Mouse (Mus musculus) CH12.LX (cell line): ENCODE results near the gene Mef2d. TPM values are rescaled to one million over a fixed set of nuclear protein-coding genes. Genes with fewer than 3 reads are reported as not detected.
"Not testable (repeated sequence)": the region's sequence is repeated elsewhere in the genome, so short reads cannot be mapped to it uniquely, and the experiment has no call there.

Source experiments
- DNase-seq: peaks from one replicate; pipeline ENCODE4 v3.0.0-alpha.2; 2013; ENCODE audit errors: extremely low read depth
- H3K27ac ChIP-seq: 2 replicates; pipeline ENCODE4 v1.5.1; 2012; ENCODE audit warnings: low read depth, mild to moderate bottlenecking, control low read depth, moderate library complexity; ENCODE audit not compliant: insufficient read depth
- H3K27me3 ChIP-seq: replicated peaks from 2 replicates; pipeline ENCODE3; 2012; ENCODE audit warnings: inconsistent platforms
- H3K36me3 ChIP-seq, 2 experiments: replicated peaks in 1 of 2; 2 replicates each; pipeline versions ENCODE3 to v1.6.1; 2012; ENCODE audit warnings: inconsistent platforms in 1 of 2, low read length in 1 of 2, mild to moderate bottlenecking in 1 of 2, mixed read lengths in 1 of 2, moderate library complexity in 1 of 2; ENCODE audit not compliant: control insufficient read depth in 1 of 2, insufficient read depth in 1 of 2
- H3K4me1 ChIP-seq, 2 experiments: 2 replicates each; pipeline ENCODE4 v1.6.1; 2012; ENCODE audit warnings: inconsistent platforms in 1 of 2, moderate library complexity in 1 of 2; ENCODE audit not compliant: insufficient read depth in 2 of 2, control insufficient read depth in 1 of 2
- H3K4me2 ChIP-seq: 2 replicates; pipeline ENCODE4 v1.6.1; 2012; ENCODE audit warnings: low read depth, mild to moderate bottlenecking, control low read depth; ENCODE audit not compliant: poor library complexity, insufficient read depth, severe bottlenecking
- H3K4me3 ChIP-seq, 3 experiments: fragments of 150-350 bp in 1 of 3; sonication (generic) in 1 of 3; replicated peaks in 1 of 3; 2 replicates each; pipeline versions ENCODE3 to v1.5.1; 2011 to 2012; ENCODE audit warnings: low read depth in 2 of 3, low read length in 2 of 3, mild to moderate bottlenecking in 2 of 3, moderate library complexity in 2 of 3, control low read depth in 1 of 3, improper control_type of control experiment in 1 of 3, inconsistent platforms in 1 of 3, mixed read lengths in 1 of 3; ENCODE audit not compliant: poor library complexity in 1 of 3
- H3K79me2 ChIP-seq: replicated peaks from 2 replicates; pipeline ENCODE4 v1.6.1; 2012; ENCODE audit warnings: mild to moderate bottlenecking, moderate library complexity; ENCODE audit not compliant: control insufficient read depth, poor library complexity, insufficient read depth, severe bottlenecking; ENCODE audit errors: extremely low read depth
- H3K9ac ChIP-seq: 2 replicates; pipeline ENCODE4 v1.6.1; 2012; ENCODE audit warnings: low read depth, mild to moderate bottlenecking, control low read depth, moderate library complexity; ENCODE audit not compliant: insufficient read depth
- H3K9me3 ChIP-seq: replicated peaks from 2 replicates; pipeline ENCODE3; 2012; ENCODE audit warnings: low read length, inconsistent platforms, mixed read lengths
- BHLHE40 ChIP-seq: IDR thresholded peaks from 2 replicates; pipeline ENCODE4 v1.6.1; 2011; ENCODE audit warnings: mild to moderate bottlenecking, low read depth, low read length, improper control_type of control experiment
- CHD2 ChIP-seq: IDR thresholded peaks from 2 replicates; pipeline ENCODE4 v1.6.1; 2011; ENCODE audit warnings: low read length, improper control_type of control experiment
- E2F4 ChIP-seq: IDR thresholded peaks from 2 replicates; pipeline ENCODE4 v1.6.1; 2011; ENCODE audit warnings: low read depth, low read length, improper control_type of control experiment; ENCODE audit not compliant: insufficient replicate concordance
- ELF1 ChIP-seq: IDR thresholded peaks from 2 replicates; pipeline ENCODE4 v1.6.1; 2014; ENCODE audit warnings: low read depth, mild to moderate bottlenecking, inconsistent platforms, low read length, improper control_type of control experiment
- EP300 ChIP-seq: IDR thresholded peaks from 2 replicates; pipeline ENCODE4 v1.6.1; 2011; ENCODE audit warnings: low read length, improper control_type of control experiment
- GABPA ChIP-seq: IDR thresholded peaks from 2 replicates; pipeline ENCODE4 v1.6.1; 2012; ENCODE audit warnings: low read depth, low read length, improper control_type of control experiment, inconsistent platforms; ENCODE audit not compliant: insufficient replicate concordance
- HCFC1 ChIP-seq: IDR thresholded peaks from 2 replicates; pipeline ENCODE4 v1.6.1; 2012; ENCODE audit warnings: low read depth, mild to moderate bottlenecking, inconsistent platforms, low read length, improper control_type of control experiment
- IRF4 ChIP-seq: IDR thresholded peaks from 2 replicates; pipeline ENCODE4 v1.6.1; 2014; ENCODE audit warnings: low read depth, mild to moderate bottlenecking, inconsistent platforms, low read length, improper control_type of control experiment
- JUN ChIP-seq: IDR thresholded peaks from 2 replicates; pipeline ENCODE4 v1.6.1; 2011; ENCODE audit warnings: low read depth, mild to moderate bottlenecking, low read length, improper control_type of control experiment, moderate library complexity; ENCODE audit not compliant: insufficient read depth
- JUND ChIP-seq: conservative IDR thresholded peaks from 2 replicates; pipeline ENCODE4 v1.6.1; 2011; ENCODE audit warnings: low read depth, low read length, improper control_type of control experiment
- KAT2A ChIP-seq: IDR thresholded peaks from 2 replicates; pipeline ENCODE4 v1.6.1; 2012; ENCODE audit warnings: low read length, improper control_type of control experiment, inconsistent platforms; ENCODE audit not compliant: insufficient replicate concordance
- MAFK ChIP-seq: IDR thresholded peaks from 2 replicates; pipeline ENCODE4 v1.6.1; 2011; ENCODE audit warnings: low read length, improper control_type of control experiment; ENCODE audit not compliant: insufficient replicate concordance
- MAZ ChIP-seq: IDR thresholded peaks from 2 replicates; pipeline ENCODE4 v1.6.1; 2012; ENCODE audit warnings: low read depth, mild to moderate bottlenecking, inconsistent platforms, low read length, improper control_type of control experiment, moderate library complexity
- MXI1 ChIP-seq: IDR thresholded peaks from 2 replicates; pipeline ENCODE4 v1.6.1; 2011; ENCODE audit warnings: mild to moderate bottlenecking, low read depth, low read length, improper control_type of control experiment
- MYC ChIP-seq: IDR thresholded peaks from 2 replicates; pipeline ENCODE4 v1.6.1; 2011; ENCODE audit warnings: low read depth, mild to moderate bottlenecking, improper control_type of control experiment, low read length
- NRF1 ChIP-seq: IDR thresholded peaks from 2 replicates; pipeline ENCODE4 v1.6.1; 2014; ENCODE audit warnings: low read depth, mild to moderate bottlenecking, inconsistent platforms, low read length, improper control_type of control experiment, moderate library complexity
- PAX5 ChIP-seq: IDR thresholded peaks from 2 replicates; pipeline ENCODE4 v1.6.1; 2012; ENCODE audit warnings: low read length, inconsistent platforms, mixed read lengths
- POLR2A ChIP-seq: IDR thresholded peaks from 2 replicates; pipeline ENCODE4 v1.6.1; 2011; ENCODE audit warnings: low read depth, mild to moderate bottlenecking, improper control_type of control experiment, low read length
- POLR2AphosphoS2 ChIP-seq: IDR thresholded peaks from 2 replicates; pipeline ENCODE4 v1.6.1; 2011; ENCODE audit warnings: low read depth, low read length, improper control_type of control experiment
- RCOR1 ChIP-seq: conservative IDR thresholded peaks from 2 replicates; pipeline ENCODE4 v1.6.1; 2012; ENCODE audit warnings: low read depth, mild to moderate bottlenecking, inconsistent platforms, low read length, improper control_type of control experiment
- SIN3A ChIP-seq: IDR thresholded peaks from 2 replicates; pipeline ENCODE4 v1.6.1; 2012; ENCODE audit warnings: low read length, improper control_type of control experiment, inconsistent platforms
- TBP ChIP-seq: conservative IDR thresholded peaks from 2 replicates; pipeline ENCODE4 v1.6.1; 2011; ENCODE audit warnings: low read depth, low read length, improper control_type of control experiment
- USF1 ChIP-seq: IDR thresholded peaks from 2 replicates; pipeline ENCODE4 v1.6.1; 2014; ENCODE audit warnings: low read depth, mild to moderate bottlenecking, inconsistent platforms, low read length, improper control_type of control experiment
- USF2 ChIP-seq: conservative IDR thresholded peaks from 2 replicates; pipeline ENCODE4 v1.6.1; 2011; ENCODE audit warnings: low read depth, low read length, improper control_type of control experiment
- ZKSCAN1 ChIP-seq: IDR thresholded peaks from 2 replicates; pipeline ENCODE4 v1.6.1; 2012; ENCODE audit warnings: low read depth, inconsistent platforms, low read length, improper control_type of control experiment, borderline replicate concordance
- ZNF384 ChIP-seq: IDR thresholded peaks from 2 replicates; pipeline ENCODE4 v1.6.1; 2012; ENCODE audit warnings: low read depth, low read length, improper control_type of control experiment, inconsistent platforms
- dilution Hi-C: fragments of 300-500 bp; cut with MboI; formaldehyde crosslinking; loops from 2 replicates; pipeline ENCODE4 v1.14.3; 2020; ENCODE audit warnings: low sequenced_read_pairs; ENCODE audit not compliant: extremely low pct_unique_long_range_greater_than_20kb, extremely low pct_ligation_motif_present
- in situ Hi-C: fragments of 300-500 bp; cut with MboI; formaldehyde crosslinking; loops from 3 replicates; pipeline ENCODE4 v1.14.3; 2019; ENCODE audit warnings: low sequenced_read_pairs, low pct_ligation_motif_present, low pct_unique_long_range_greater_than_20kb, mixed read lengths
- polyA plus RNA-seq: library from polyadenylated mRNA; unstranded; fragments of >175 nt; gene quantifications from 2 replicates; pipeline ENCODE4 v1.2.1, GENCODE M21; 2012; ENCODE audit warnings: low read depth; ENCODE audit not compliant: insufficient read length
- total RNA-seq, 2 experiments: library from RNA; depleted of rRNA; stranded (reverse); fragments of 300-350 nt in 1 of 2; fragments of >200 nt in 1 of 2; gene quantifications; 2 replicates each; pipeline ENCODE4 v1.2.3; 2012 to 2014

Gene Mef2d
- total and polyA plus RNA-seq, 3 experiments, result 4.8 to 75.8 (median 10.9) TPM

DNA sequence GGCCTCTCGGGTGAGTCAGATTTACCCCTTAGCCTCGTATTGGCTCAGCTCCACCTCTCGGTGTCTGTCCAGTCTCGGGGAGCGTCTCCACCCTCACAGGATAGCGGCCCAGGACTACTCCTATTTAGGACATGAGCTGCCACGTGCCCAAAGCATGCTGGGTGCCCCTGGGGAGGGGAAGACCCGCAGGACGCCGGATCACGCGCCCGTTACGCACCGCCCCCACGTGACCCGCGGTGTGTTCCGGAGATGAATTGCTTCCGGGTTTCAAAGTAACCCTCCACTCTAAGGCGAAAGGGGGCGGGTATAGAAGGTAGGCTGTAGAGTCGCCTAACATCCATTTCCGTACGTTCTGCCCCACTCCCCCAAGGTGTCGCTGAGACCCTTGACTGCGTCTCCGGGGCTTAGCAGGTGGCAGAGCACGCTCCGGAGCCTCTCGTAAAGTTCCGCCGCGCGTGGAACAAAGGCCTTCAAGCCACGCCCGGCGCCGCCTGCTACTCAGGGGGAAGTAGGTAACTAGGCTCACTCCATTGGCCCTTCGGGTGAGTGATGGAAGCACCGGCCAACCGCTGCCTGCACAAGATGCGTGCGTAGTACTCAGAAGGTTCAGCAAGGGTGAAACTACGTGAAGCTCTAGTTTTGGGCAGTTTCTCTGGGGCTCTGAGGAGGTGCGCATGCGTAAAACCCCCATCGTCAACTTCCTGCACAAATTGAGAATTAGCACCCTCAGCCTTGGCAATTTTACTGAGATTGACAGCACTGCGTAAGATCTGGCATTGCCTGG, 35.6 kb downstream of the Mef2d start (continued):
- TF ChIP-seq ELF1, result peak; percentile 91
- peak; percentile 76 for TF ChIP-seq SIN3A
- TF ChIP-seq PAX5, result no peak
- no peak for TF ChIP-seq E2F4
- TF ChIP-seq BHLHE40, result peak; percentile 100
- peak; percentile 95 for TF ChIP-seq NRF1
- no peak for TF ChIP-seq MAFK
- TF ChIP-seq POLR2A, result peak; percentile 77
- no peak for TF ChIP-seq ZNF384
- peak; percentile 99 for TF ChIP-seq MYC
- TF ChIP-seq USF1, result peak; percentile 98
- peak; percentile 71; the same call in 1 of the 2 replicates for TF ChIP-seq MAZ
- no peak for TF ChIP-seq JUND
- TF ChIP-seq RCOR1, result peak; percentile 83
- peak; percentile 98 for TF ChIP-seq POLR2AphosphoS2

DNA sequence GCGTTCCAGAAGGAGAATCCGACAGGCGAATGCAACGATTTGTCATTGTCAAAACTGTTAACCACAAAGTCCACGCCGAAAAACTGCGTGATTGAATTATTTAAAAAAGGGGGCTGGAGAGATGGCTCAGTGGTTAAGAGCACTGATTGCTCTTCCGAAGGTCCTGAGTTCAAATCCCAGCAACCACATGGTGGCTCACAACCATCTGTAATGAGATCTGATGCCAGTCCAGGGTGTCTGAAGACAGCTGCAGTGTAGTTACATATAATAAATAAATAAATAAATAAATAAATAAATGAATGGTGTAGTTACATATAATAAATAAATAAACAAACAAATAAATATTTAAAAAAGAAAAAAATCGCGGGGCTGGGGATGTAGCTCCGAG, 36.2 kb downstream of the Mef2d start:
- H3K9me3 ChIP-seq, H3K27me3 ChIP-seq, H3K4me2 ChIP-seq, in situ Hi-C loops, dilution Hi-C loops, H3K79me2 ChIP-seq, H3K4me1 ChIP-seq, DNase-seq: not testable (repeated sequence)
- H3K4me3 ChIP-seq, result peak overlapping the region in 2 of 3 experiments; percentile 8 to 41
- peak overlapping the region; percentile 14; the same call in 1 of the 2 replicates for H3K27ac ChIP-seq
- peaks cover 9 to 25% of the 10 kb centered on the region in 2 experiments for H3K36me3 ChIP-seq
- 0 out of 2 replicates have a peak overlapping the region, but pooled peaks have one; percentile 5 for H3K9ac ChIP-seq

DNA sequence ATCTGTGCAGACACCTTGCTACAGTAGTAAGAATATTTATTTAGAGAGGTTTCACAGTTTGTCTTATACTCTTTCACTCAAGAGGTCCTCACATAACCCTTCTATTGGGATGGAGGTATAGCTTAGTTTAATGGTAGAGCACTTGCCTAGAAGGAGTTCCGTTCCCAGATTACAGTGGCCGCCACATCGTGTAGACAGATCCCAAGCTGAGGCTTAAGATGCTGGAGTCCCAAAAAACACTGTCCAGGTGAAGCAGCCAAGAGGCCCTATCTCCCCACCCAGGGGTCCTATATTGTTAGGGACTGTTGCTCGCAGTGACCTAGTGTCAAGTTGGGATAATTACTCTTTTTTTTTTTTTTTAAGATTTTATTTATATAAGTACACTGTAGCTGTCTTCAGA, 36.8 kb downstream of the Mef2d start:
- Histone ChIP-seq H3K27me3 (no peaks in the 10 kb centered on the region), H3K9me3 (no peaks in the 10 kb centered on the region), H3K4me3 (no peak overlapping the region), H3K4me2 (no peak overlapping the region), H3K9ac (no peak overlapping the region), H3K36me3 (peaks cover 4 to 19% of the 10 kb centered on the region in 2 experiments), H3K27ac (no peak overlapping the region), H3K4me1 (peaks cover 0 to 6% of the 10 kb centered on the region in 2 experiments; a peak in 2 of 4 replicates)
- in situ Hi-C loops, result no loop called here
- no peak for DNase-seq
- TF ChIP-seq PAX5 (no peak), EP300 (no peak), POLR2A (no peak), KAT2A (no peak), IRF4 (no peak), MYC (no peak), JUN (no peak), ZKSCAN1 (no peak), HCFC1 (no peak), USF2 (no peak), MAZ (no peak), CHD2 (no peak), GABPA (no peak), TBP (no peak), SIN3A (no peak), RCOR1 (no peak), MXI1 (no peak)
- TF ChIP-seq, all 38 proteins: peak for 0
- dilution Hi-C loops, result no loop called here
- no peaks in the 10 kb centered on the region for H3K79me2 ChIP-seq
